ENCODE assay signal across 16 mouse cellular contexts in genomic region chr19:4700656-4701055, GRCm38 (mm10). TPM values are rescaled to one million over a fixed set of nuclear protein-coding genes. Genes with fewer than 3 reads are reported as not detected.
"Had no signal": no experiment of that assay in that cellular context is flagged by ENCODE, and none has a peak within 500 bp of the region (broad histone marks: within the 10 kb centered on the region; RNA-seq: fewer than 3 reads in every experiment).

No protein-coding gene starts in this region.

- H3K27ac ChIP-seq: neural tube, embryonic 15.5 days; stomach, embryonic 15.5 days; stomach, postnatal 0 days had no signal

- H3K4me3 ChIP-seq: neural tube, embryonic 15.5 days; stomach, embryonic 15.5 days had no signal

- H3K4me2 ChIP-seq: neural tube, embryonic 15.5 days; stomach, embryonic 15.5 days had no signal

- H3K36me3 ChIP-seq: neural tube, embryonic 15.5 days; stomach, embryonic 15.5 days had no signal

- H3K4me1 ChIP-seq: stomach, embryonic 15.5 days had no signal

- H3K9me3 ChIP-seq: neural tube, embryonic 15.5 days; stomach, embryonic 15.5 days had no signal

- H3K9ac ChIP-seq: neural tube, embryonic 15.5 days; stomach, embryonic 15.5 days had no signal

- DNase-seq: retina, postnatal 1 day; right cerebral cortex, postnatal 14 days; right cerebral cortex, postnatal 25 days; right cerebral cortex, postnatal 4 days; spleen, adult 18-20 months; thymus, adult 18-20 months; thymus, adult 2 months; thymus, postnatal 14 days; thymus, postnatal 25 days; thymus, postnatal 36 days; thymus, postnatal 4 days had no signal

RNA-seq across cellular contexts. Expression of gene Gm960, which starts 2.2 kb away (rescaled TPM):
- total RNA-seq: neutrophil, adult 5-6 weeks had no signal
- polyA plus RNA-seq: spleen, adult 2 months had no signal

RNA-seq across cellular contexts. Expression of gene Sptbn2, which starts 10.3 kb away (rescaled TPM):
- total RNA-seq: neutrophil, adult 5-6 weeks had no signal
